Mouse (Mus musculus) spleen, adult 2 months (tissue): ENCODE results near the gene Phf12. TPM values are rescaled to one million over a fixed set of nuclear protein-coding genes. Genes with fewer than 3 reads are reported as not detected.

Experiments
- DNase-seq, 2 experiments: peaks; one replicate each; pipeline versions ENCODE4 v3.0.0 to v3.0.0-alpha.2; 2012 to 2021; ENCODE audit warnings: low spot score in 2 of 2, low read depth in 1 of 2
- H3K27ac ChIP-seq: fragments of 200-500 bp; 2 replicates; pipeline ENCODE4 v1.5.1; 2012; ENCODE audit warnings: low read length, inconsistent platforms; ENCODE audit not compliant: insufficient read depth
- H3K27me3 ChIP-seq: fragments of 200-500 bp; 2 replicates; pipeline ENCODE4 v1.6.1; 2012; ENCODE audit warnings: mild to moderate bottlenecking, moderate library complexity, low read length, inconsistent platforms; ENCODE audit not compliant: control insufficient read depth, insufficient read depth
- H3K36me3 ChIP-seq: fragments of 200-500 bp; 2 replicates; pipeline ENCODE4 v1.6.1; 2012; ENCODE audit warnings: mild to moderate bottlenecking, low read length, inconsistent platforms; ENCODE audit not compliant: control insufficient read depth, insufficient read depth
- H3K4me1 ChIP-seq: fragments of 200-500 bp; 2 replicates; pipeline ENCODE4 v1.6.1; 2011; ENCODE audit warnings: inconsistent platforms; ENCODE audit not compliant: control insufficient read depth, insufficient read depth, insufficient read length
- H3K4me3 ChIP-seq: fragments of 200-500 bp; 2 replicates; pipeline ENCODE4 v1.5.1; 2011; ENCODE audit warnings: mild to moderate bottlenecking, inconsistent platforms; ENCODE audit not compliant: insufficient read depth, insufficient read length; ENCODE audit errors: extremely low read depth
- CTCF ChIP-seq: fragments of 200-500 bp; IDR thresholded peaks from 2 replicates; pipeline ENCODE4 v1.5.1; 2011; ENCODE audit warnings: mild to moderate bottlenecking, inconsistent platforms; ENCODE audit not compliant: insufficient read depth, insufficient read length, insufficient replicate concordance; ENCODE audit errors: extremely low read depth
- POLR2A ChIP-seq: fragments of 200-500 bp; IDR thresholded peaks from 2 replicates; pipeline ENCODE4 v1.6.1; 2011; ENCODE audit warnings: low read depth, low read length, inconsistent platforms
- WGBS: fragments of 180-500 bp; shearing (Covaris S2); methylation state at CpG from one replicate; pipeline ENCODE4 v1.1.7; 2018; 5-methylcytosine and 5-hydroxymethylcytosine counted together
- polyA plus RNA-seq: library from polyadenylated mRNA; depleted of rRNA; stranded (reverse); fragments of >200 nt; gene quantifications from 2 replicates; pipeline ENCODE4 v1.2.3, GENCODE M21; 2012

Phf12 gene
- polyA plus RNA-seq, 1 experiment = 65.4 TPM

DNA sequence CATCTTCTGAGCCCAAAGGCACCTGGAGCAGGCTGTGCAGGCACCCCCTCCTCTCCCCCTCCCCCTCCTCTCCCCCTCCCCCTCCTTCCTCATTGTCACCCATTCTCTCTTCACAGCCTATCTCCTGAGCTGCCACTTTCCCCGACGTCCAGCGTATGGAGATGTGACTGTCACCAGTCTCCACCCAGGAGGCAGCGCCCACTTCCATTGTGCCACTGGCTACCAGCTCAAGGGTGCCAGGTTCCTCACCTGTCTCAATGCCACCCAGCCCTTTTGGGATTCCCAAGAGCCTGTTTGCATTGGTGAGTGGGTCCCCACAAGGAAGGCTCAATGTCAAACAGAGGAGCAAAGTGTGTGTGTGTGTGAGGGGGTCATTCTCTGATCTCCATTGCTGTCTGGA, 13.8 kb upstream of the Phf12 start:
- H3K4me3 ChIP-seq = no peak overlapping the region
- H3K36me3 ChIP-seq = no peaks in the 10 kb centered on the region
- WGBS = 70% methylated on average over 4 of the region's 4 CpGs
- DNase-seq = no peak
- H3K27me3 ChIP-seq = no peaks in the 10 kb centered on the region
- no peak overlapping the region for H3K27ac ChIP-seq
- TF ChIP-seq CTCF (no peak), POLR2A (no peak)
- no peaks in the 10 kb centered on the region for H3K4me1 ChIP-seq

DNA sequence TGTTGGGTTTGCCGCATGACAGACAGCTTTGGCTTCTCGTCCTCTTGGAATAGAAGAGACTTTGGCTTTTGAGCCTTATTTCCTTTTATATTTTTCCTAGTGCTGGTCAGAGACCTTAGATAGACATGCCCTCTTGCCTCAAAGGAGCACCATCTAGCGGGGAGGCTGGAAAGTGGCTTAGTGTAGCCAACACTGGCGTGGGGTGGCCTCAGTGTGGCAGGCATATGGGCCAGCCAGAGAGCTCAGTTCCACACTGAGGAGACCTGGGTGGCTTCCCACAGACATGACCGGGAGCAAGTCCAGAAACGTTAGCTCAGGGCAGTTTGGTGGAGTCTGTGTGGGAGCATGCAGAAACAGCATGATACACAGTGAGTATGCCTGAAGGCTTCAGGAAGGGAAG, 11.8 kb upstream of the Phf12 start:
- H3K27me3 ChIP-seq = no peaks in the 10 kb centered on the region
- no peak overlapping the region for H3K27ac ChIP-seq
- DNase-seq = no peak
- H3K36me3 ChIP-seq = no peaks in the 10 kb centered on the region
- 91% methylated on average over 6 of the region's 6 CpGs for WGBS
- no peaks in the 10 kb centered on the region for H3K4me1 ChIP-seq
- H3K4me3 ChIP-seq = no peak overlapping the region
- TF ChIP-seq CTCF = no peak
- TF ChIP-seq POLR2A = no peak

DNA sequence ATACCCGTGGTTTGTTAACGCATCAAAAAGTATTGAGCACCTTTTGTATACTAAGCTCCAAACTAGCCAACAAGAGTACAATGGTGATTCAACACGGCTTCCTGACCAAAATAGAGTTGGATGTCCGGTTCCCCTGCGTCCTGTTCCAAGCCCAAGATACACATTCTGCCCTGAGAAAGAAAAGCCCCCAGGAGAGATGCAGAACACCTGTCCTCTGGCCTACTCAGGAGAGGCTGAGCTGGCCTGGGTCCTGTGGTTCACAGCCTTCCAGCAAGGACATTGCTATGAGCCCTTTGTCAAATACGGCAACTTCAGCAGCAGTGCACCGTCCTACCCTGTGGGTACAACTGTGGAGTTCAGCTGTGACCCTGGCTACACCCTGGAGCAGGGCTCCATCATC, 9.0 kb upstream of the Phf12 start:
- no peaks in the 10 kb centered on the region for H3K36me3 ChIP-seq
- no peaks in the 10 kb centered on the region for H3K27me3 ChIP-seq
- DNase-seq = no peak
- 83% methylated on average over 7 of the region's 7 CpGs for WGBS
- H3K4me3 ChIP-seq = no peak overlapping the region
- no peaks in the 10 kb centered on the region for H3K4me1 ChIP-seq
- TF ChIP-seq CTCF (no peak), POLR2A (no peak)
- H3K27ac ChIP-seq = no peak overlapping the region

DNA sequence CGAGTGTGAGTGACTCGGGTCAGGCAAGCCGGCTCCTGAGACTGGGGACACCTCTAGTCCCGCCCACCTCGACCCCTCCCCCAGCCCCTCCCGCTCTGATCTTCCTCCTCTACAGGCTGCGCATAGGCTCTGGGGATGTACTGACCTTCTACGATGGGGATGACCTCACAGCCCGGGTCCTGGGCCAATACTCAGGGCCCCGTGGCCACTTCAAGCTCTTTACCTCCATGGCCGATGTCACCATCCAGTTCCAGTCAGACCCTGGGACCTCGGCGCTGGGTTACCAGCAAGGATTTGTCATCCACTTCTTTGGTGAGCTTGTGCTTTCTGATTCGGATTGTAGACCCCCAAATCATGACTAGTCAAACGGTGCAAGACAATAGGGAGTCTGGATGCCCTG, 8.2 kb upstream of the Phf12 start:
- H3K4me1 ChIP-seq = no peaks in the 10 kb centered on the region
- no peak for DNase-seq
- TF ChIP-seq CTCF = no peak
- TF ChIP-seq POLR2A = no peak
- no peaks in the 10 kb centered on the region for H3K27me3 ChIP-seq
- H3K36me3 ChIP-seq = no peaks in the 10 kb centered on the region
- no peak overlapping the region for H3K4me3 ChIP-seq
- H3K27ac ChIP-seq = no peak overlapping the region
- WGBS = 41% methylated on average over 15 of the region's 15 CpGs

DNA sequence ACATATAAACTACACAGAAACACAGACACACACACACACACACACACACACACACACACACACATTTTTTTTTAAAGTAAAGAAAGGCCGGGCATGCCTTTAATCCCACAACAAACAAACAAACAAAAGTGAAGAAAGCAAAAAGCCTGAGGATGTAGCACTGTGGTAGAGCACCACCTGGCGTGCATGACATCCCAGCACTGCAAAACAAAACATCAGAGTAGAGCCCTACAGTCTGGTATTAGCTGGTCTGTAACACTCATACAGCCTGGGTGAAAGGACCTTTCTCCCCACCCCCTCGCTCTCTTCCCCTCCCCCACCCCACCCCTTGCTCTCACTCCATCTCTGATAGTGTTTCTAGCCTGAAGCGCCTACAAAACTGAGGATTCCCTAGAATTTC, 6.7 kb upstream of the Phf12 start:
- no peaks in the 10 kb centered on the region for H3K36me3 ChIP-seq
- DNase-seq = no peak
- peaks cover 5% of the 10 kb centered on the region; the same call in 1 of the 2 replicates for H3K4me1 ChIP-seq
- no peak overlapping the region for H3K27ac ChIP-seq
- no peaks in the 10 kb centered on the region for H3K27me3 ChIP-seq
- no peak overlapping the region for H3K4me3 ChIP-seq
- WGBS = 45% methylated on average over 4 of the region's 4 CpGs
- no peak for TF ChIP-seq POLR2A
- no peak for TF ChIP-seq CTCF

DNA sequence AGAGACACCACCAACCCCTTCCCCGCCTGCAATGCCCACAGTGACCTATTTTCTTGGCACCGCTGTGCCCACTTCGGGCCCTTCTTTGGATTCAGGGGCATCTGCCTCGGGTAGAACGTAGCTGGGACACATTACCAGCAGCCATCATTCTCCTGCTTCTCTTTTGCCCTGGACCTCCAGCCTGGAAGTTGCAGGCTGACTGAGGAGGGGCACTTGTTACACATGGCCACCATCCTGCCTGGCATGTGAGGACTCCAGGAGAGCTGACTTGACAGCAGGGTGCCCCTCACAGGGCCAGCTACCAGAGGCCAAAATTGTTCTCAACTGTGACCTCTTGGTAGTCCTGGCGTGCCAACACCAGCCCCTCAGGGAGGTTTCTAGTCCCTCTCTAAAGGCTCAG, 4.4 kb upstream of the Phf12 start:
- Histone ChIP-seq H3K36me3 (no peaks in the 10 kb centered on the region), H3K4me1 (peaks cover 5% of the 10 kb centered on the region; the same call in 1 of the 2 replicates), H3K27ac (no peak overlapping the region), H3K4me3 (no peak overlapping the region), H3K27me3 (no peaks in the 10 kb centered on the region)
- WGBS = 84% methylated on average over 6 of the region's 6 CpGs
- DNase-seq = no peak
- TF ChIP-seq POLR2A (no peak), CTCF (no peak)

DNA sequence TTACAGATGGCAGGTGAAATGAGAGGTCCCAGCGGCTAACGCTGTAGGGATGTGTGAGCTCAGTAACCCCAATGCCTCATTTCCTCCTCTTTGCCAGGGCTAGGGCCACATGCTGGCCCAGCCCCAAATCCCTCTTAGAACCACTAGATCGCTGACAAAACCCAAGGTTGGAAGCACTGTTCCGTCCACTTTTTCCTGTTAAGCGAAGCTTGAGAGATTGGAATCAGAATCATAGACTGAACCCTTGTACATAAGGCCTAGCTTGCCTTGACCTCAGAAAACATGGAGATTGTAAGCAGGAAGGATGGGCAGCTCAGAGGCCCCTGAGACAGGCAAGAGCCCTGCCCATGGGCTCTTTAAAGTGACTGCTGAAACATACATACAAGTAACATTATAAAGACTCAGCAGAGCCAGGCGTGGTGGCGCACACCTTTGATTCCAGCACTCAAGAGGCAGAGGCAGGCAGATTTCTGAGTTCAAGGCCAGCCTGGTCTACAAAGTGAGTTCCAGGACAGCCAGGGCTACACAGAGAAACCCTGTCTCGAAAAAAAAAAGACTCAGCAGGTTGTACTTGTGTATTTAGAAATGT, 3.2 kb upstream of the Phf12 start:
- WGBS = 83% methylated on average over 8 of the region's 8 CpGs
- Histone ChIP-seq H3K27me3 (no peaks in the 10 kb centered on the region), H3K4me3 (no peak overlapping the region), H3K4me1 (peaks cover 5% of the 10 kb centered on the region; the same call in 1 of the 2 replicates), H3K36me3 (no peaks in the 10 kb centered on the region), H3K27ac (no peak overlapping the region)
- DNase-seq = no peak
- no peak for TF ChIP-seq POLR2A
- TF ChIP-seq CTCF = no peak
